Mouse (Mus musculus): ENCODE results near the gene Scmh1.
"Not testable (repeated sequence)": the region's sequence is repeated elsewhere in the genome, so short reads cannot be mapped to it uniquely, and the experiment has no call there.

Gene Scmh1

GRCm38 (mm10) chr4:120405144-120405805 is at the start of gene Scmh1:
Gene Scmh1 (plus strand): TSS chr4:120405281.
- peak; percentile 48 to 59 for DNase-seq (ENCODE audit: low spot score in 2 of 2)

- DNase-seq (ENCODE audit: low spot score in 2 of 2): no peak
Measured at GRCm38 (mm10) chr4:120360011-120360521, 45.0 kb upstream of the Scmh1 start.

- peak in 1 of 2 experiments; percentile 48 for DNase-seq (ENCODE audit: low spot score in 2 of 2)
Measured at GRCm38 (mm10) chr4:120364729-120365128, 40.4 kb upstream of the Scmh1 start.

GRCm38 (mm10) chr4:120365456-120365855 is 39.6 kb upstream of the Scmh1 start:
- no peak for DNase-seq (ENCODE audit: low spot score in 2 of 2)

- DNase-seq (ENCODE audit: low spot score in 2 of 2): no peak
Measured at GRCm38 (mm10) chr4:120368031-120368430, 37.0 kb upstream of the Scmh1 start.

GRCm38 (mm10) chr4:120368663-120369062 is 36.4 kb upstream of the Scmh1 start:
- peak; percentile 75 to 79 for DNase-seq (ENCODE audit: low spot score in 2 of 2)

GRCm38 (mm10) chr4:120369156-120369555 is 35.9 kb upstream of the Scmh1 start:
- DNase-seq (ENCODE audit: low spot score in 2 of 2): no peak

GRCm38 (mm10) chr4:120369861-120370366 is 35.2 kb upstream of the Scmh1 start:
- DNase-seq (ENCODE audit: low spot score in 2 of 2): peak in 1 of 2 experiments; percentile 23

GRCm38 (mm10) chr4:120372838-120373237 is 32.2 kb upstream of the Scmh1 start:
- DNase-seq (ENCODE audit: low spot score in 2 of 2): no peak

GRCm38 (mm10) chr4:120373813-120374212 is 31.3 kb upstream of the Scmh1 start:
- DNase-seq (ENCODE audit: low spot score in 2 of 2): no peak

GRCm38 (mm10) chr4:120380811-120381391 is 24.2 kb upstream of the Scmh1 start:
- peak; percentile 76 to 81 for DNase-seq (ENCODE audit: low spot score in 2 of 2)

- DNase-seq (ENCODE audit: low spot score in 2 of 2): no peak
Measured at GRCm38 (mm10) chr4:120385496-120385895, 19.6 kb upstream of the Scmh1 start.

- peak in 1 of 2 experiments; percentile 45 for DNase-seq (ENCODE audit: low spot score in 2 of 2)
Measured at GRCm38 (mm10) chr4:120387496-120387895, 17.6 kb upstream of the Scmh1 start.

- DNase-seq (ENCODE audit: low spot score in 2 of 2): no peak
Measured at GRCm38 (mm10) chr4:120387968-120388367, 17.1 kb upstream of the Scmh1 start.

GRCm38 (mm10) chr4:120388998-120389542 is 16.0 kb upstream of the Scmh1 start:
- DNase-seq (ENCODE audit: low spot score in 2 of 2): no peak

- no peak for DNase-seq (ENCODE audit: low spot score in 2 of 2)
Measured at GRCm38 (mm10) chr4:120389546-120389945, 15.5 kb upstream of the Scmh1 start.

GRCm38 (mm10) chr4:120391591-120391990 is 13.5 kb upstream of the Scmh1 start:
- no peak for DNase-seq (ENCODE audit: low spot score in 2 of 2)

- no peak for DNase-seq (ENCODE audit: low spot score in 2 of 2)
Measured at GRCm38 (mm10) chr4:120392341-120392740, 12.7 kb upstream of the Scmh1 start.

- DNase-seq (ENCODE audit: low spot score in 2 of 2): no peak
Measured at GRCm38 (mm10) chr4:120392748-120393147, 12.3 kb upstream of the Scmh1 start.

- DNase-seq (ENCODE audit: low spot score in 2 of 2): no peak
Measured at GRCm38 (mm10) chr4:120400251-120400650, 4.8 kb upstream of the Scmh1 start.

GRCm38 (mm10) chr4:120402105-120402504 is 3.0 kb upstream of the Scmh1 start:
- DNase-seq (ENCODE audit: low spot score in 2 of 2): not testable (repeated sequence)

- DNase-seq (ENCODE audit: low spot score in 2 of 2): no peak
Measured at GRCm38 (mm10) chr4:120404247-120404646, 834 bp upstream of the Scmh1 start.

- DNase-seq (ENCODE audit: low spot score in 2 of 2): peak; percentile 9 to 23
Measured at GRCm38 (mm10) chr4:120404778-120405143, 320 bp upstream of the Scmh1 start.

Measured in frontal cortex, postnatal 36 days (tissue).